Mouse (Mus musculus) gastrocnemius, postnatal 25 days (tissue): ENCODE data around the gene Cyth1. TPM values are rescaled to one million over a fixed set of nuclear protein-coding genes. Genes with fewer than 3 reads are reported as not detected.
A peak's percentile ranks its signal among the peaks of the same experiment; 100 is the strongest.

Experiments
- DNase-seq: peaks from one replicate; pipeline ENCODE4 v3.0.0; 2022
- total RNA-seq, 2 experiments: library from RNA; stranded (reverse); gene quantifications; 1 replicate in 1 of 2; 2 replicates in 1 of 2; pipeline ENCODE4 v1.2.3; 2021

Cyth1 gene
- total RNA-seq, 2 experiments from 2014 or later = 30.0 to 32.3 TPM

DNA sequence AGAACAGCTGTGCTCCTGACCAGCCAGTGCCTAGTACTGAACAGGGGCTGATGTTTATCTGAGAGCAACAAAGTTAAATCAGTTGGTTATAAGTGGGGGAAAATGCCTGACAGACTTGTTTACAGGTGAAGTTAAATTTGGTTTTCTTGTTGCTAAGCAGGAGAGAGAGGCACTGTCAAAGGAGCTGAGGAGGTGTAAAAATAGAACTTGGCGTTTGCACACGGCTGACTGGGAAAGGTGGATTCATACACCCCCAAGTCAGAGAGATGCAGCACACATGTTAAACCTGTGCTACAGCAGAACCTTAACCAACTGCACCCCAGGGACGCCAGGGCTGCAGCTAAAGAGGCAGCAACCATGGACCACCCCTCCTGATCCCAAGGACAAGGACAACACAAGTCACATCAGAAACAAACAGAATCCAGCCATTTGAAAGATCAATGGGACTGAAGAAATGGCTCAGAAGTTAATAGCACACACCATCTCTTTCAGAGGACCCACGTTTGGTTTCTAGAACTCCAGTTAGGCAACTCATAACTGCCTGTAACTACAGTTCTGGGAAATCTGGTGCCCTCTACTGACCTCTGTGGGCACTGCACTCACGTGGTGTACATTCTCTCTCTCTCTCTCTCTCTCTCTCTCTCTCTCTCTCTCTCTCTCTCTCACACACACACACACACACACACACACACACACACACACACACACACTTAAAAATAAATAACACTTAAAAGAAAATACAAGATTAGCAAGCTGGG is 96.8 kb downstream of the Cyth1 start:
- DNase-seq = no peak

GRCm38 (mm10) chr11:118150115-118150701 is 98.2 kb downstream of the Cyth1 start:
- DNase-seq = no peak

DNA sequence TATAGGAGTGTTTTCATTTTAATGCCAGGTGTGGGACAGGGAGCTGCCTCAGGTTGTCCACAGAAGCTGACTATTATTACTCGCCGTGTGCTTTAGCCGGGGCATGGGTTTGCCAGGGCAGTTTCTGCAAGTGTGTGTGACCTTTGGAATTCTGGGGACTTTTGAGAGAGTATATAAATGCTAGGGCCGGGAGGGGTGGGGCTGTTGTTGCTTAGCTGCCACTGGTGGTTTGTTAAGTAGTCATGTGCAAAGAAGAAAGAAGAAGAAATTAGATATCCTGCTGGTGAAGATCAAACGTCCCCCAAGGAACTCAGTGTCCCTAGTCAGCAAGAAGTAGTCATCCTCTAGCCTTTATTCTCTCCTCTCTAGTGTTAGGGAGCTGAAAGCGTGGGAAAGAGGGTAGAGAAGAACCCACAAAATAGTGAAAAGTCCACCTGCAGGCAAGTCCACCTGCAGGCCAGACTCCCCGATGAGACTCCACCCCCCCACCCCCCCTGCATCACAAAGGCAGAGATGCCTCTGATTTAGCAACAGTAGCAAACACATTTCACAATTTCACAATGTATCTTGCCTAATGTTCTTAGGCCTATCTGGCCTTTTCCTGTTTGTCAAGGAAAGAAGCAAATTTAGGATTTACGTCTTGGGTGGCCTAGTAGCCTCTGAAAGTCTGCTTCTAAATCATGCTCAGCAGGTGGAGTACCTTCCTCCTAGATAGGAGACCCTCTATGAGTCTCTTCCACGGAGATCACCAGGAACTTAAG is 100.3 kb downstream of the Cyth1 start:
- no peak for DNase-seq

DNA sequence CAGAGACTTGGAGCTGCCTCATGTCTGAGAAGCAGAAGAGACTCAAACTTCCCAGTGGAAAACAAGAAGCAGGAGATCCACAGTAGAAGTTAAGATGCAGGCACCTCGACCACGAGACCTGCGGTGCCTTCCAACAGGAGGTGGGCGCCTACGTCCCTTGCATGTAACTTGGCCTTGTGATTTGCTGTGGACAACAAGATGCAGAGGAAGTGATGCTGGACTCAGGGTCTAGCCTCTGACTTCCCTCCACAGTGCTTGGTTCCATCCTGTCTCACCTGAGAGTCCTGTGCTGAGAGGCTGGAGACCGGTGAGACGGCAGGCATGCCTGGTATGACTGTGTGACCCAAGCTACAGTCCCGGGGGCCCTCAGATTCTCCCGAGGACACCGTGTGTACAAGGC is 101.9 kb downstream of the Cyth1 start:
- DNase-seq = no peak

DNA sequence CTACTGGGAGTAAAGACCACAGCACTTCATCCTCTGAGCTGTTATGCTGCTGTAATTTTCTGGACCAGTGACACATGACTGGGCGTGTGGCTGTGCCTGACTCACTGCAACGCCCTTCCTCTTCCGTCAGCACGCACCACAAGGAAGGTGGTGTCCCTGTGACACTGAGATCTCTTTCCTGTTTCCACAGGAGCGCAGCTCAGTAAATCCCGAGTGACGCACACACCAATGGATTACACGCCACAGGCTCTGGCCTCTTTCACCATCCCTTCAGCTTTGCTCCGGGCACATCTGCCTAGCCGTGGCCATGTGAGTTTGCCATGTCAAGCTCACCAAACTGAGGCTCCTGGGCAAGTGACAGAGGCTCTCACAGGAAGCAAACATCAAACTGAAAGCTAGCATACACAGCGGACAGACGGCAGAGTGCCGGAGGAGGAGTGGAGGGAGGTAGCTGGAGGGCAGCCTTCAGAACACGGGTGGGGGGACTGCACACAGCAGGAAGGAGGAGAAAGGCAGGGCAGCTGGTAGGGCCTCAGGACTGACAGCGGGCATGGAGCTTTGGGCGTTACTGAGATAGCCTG is 102.5 kb downstream of the Cyth1 start:
- DNase-seq = peak; percentile 67

GRCm38 (mm10) chr11:118145092-118145491 is 103.3 kb downstream of the Cyth1 start:
- DNase-seq = no peak

- DNase-seq = no peak
Measured at GRCm38 (mm10) chr11:118143731-118144130, 104.7 kb downstream of the Cyth1 start.

- DNase-seq = no peak
Measured at GRCm38 (mm10) chr11:118142547-118143165, 105.7 kb downstream of the Cyth1 start.

DNA sequence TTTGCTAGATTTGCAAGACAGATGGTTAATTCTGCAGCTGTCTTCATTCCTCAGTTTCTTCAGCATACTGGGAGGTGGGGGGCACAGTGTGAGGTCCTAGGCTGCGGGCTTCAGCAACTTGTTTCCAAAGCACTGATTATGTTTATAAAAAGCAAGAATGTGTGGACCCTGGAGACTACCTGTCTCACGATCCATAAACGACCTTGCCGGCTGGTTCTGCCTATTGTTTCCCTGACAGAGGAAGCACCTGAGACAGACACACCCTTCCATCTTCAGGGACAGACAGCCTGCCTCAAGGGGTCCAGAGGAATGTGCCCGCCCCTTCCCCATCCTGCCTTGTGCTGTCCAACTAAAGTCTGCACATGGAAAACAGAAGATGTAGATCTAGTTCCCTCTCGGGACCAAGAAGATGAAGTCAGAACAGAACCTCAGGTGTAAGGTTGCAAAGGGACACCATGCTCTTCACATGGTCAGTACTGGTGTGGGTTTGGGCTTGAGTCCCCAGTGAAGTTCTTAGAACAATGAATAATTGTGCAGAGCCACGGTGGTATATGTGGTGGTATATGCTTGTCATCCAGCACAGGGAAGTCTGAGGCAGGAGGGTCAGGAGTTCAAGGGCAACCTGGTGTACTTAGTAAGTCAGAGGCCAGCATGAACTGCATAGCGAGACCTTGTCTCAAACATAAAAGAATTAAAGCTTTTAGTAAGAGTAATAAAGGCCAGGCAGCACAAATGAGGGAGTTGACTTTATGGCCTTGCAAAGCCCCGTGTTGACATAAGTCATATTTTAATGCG is 107.4 kb downstream of the Cyth1 start:
- peak; percentile 52 for DNase-seq

DNA sequence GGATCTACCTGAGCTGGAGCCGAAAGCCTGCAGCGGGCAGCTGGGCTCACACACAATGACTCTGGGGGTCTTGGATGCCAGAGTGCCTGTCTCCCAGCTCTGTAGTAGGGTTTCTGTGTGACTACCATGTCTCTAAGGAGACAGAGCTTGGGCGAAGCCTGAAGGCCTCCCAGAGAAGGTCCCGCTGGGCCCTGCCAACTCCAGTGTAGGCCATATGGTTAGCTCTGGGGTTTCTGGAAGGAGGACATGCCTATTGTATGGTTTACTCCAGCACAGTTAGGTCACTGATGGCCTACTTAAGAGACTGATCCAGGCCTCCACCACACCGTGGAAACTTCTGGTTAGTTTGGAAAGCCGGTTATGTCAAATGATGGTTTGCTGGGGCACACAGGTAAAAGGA is 110.0 kb downstream of the Cyth1 start:
- no peak for DNase-seq

GRCm38 (mm10) chr11:118136172-118136632 is 112.2 kb downstream of the Cyth1 start:
- DNase-seq = no peak

GRCm38 (mm10) chr11:118135271-118135670 is 113.1 kb downstream of the Cyth1 start:
- DNase-seq = peak; percentile 35

DNA sequence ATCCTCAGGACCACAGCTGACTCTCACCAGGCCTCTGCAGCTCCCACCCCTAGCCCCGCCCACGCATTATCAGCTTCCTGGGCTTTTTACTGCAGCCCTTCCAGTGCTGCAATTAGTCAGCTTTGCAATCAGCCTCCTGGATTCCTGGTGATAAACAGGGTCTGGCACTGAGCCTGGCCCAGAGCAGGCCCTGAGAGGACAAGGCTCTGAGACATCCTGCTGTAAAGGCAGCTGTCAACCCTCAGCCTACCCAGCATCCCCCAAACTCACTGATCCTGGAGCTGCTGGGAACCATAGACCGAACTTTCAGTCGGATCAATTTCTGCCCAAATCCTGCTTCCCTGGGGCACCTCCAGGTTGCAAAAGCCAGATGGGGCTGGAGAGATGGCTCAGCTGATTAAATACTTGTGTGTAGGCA is 114.6 kb downstream of the Cyth1 start:
- peak; percentile 46 for DNase-seq

DNA sequence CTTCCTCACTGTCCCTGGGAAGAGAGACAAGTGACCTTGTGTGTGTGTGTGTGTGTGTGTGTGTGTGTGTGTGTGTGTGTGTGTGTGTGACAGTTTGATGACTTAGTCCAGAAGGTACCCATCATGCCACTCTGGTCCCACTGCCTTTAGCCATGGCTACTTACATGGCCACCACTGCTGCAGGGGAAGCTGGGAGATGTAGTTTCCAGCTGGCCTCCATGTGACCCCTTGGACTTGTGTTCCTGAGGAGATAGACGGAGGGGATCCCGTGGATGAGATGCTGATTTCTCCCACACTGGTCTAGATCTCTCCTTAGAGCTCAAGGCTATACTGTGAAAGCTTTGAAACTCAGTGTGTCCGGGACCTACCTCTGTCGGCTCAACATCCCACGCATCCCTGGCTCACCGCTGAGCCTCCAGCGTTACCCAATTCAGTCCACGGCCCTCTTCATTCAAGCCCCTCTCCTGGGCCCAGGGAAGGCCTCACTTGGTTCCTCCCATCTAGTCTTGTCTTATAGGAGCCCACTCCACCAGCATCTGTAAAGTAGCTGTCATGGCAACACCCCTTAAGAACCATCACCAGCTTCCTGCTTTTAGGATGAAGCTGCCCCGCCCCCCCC is 115.2 kb downstream of the Cyth1 start:
- DNase-seq = no peak

DNA sequence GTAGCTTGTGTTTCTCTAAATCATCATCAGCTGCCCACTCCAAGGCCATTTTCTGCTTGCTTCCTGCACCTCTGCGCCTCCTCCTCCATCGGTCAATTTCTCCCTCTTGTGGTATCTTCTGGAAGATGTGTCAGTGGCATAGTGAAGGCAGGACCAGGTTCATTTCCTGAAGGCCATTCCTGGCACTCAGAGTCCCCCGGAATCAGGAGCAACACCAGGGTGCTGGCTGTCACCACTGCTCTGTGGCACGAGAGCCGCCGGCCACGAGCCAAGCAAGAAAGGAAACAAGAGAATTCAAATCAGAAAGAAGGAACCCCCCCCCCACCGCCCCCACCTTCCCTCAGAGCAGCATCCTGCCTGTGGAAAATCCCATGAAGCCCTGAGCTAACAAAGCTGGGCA is 116.3 kb downstream of the Cyth1 start:
- DNase-seq = no peak

- no peak for DNase-seq
Measured at GRCm38 (mm10) chr11:118130534-118130933, 117.9 kb downstream of the Cyth1 start, which contains the start of gene Dnah17. TSS of gene Dnah17 (minus strand) at chr11:118130634.

DNA sequence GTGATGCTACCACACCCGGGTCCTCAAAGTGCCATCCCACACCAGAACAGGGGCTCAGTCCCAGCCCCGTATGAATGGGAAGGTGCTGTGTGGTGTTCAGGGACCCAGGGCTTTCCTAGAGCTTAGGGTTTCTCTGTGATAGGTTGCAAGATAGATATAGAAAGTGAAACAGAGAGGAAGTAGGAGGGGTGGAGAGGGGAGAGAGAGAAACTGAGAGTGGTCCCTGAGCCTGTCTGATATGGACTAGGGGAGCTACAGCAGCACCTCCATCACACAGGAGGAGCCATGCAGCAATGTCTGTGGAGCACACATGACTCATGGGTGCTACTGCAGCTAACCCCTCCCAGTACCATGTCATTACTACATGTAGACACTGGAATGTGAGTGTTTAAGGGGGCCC is 118.6 kb downstream of the Cyth1 start:
- DNase-seq = no peak

- DNase-seq = no peak
Measured at GRCm38 (mm10) chr11:118121592-118121991, 126.8 kb downstream of the Cyth1 start.

DNA sequence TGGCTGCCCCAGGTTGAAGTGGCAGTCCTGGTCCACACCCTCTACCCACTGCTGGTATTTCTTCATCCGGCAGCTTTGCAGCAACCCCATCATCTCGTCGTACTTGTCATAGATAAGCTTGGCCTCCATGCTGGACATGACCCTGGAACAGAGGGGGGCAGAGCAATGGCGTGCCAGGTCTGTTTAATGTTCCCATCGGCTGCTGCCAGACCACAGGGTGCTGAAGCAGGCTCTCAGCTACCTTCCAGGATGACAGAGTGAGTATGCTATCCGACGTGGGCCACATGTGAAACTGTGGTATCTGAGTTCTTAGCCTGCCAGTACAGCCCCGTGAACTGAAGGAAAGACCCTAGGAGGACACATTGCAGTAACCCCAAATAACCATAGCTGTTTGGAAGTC is 129.6 kb downstream of the Cyth1 start:
- DNase-seq = no peak

GRCm38 (mm10) chr11:118114581-118115110 is 133.7 kb downstream of the Cyth1 start:
- DNase-seq = no peak
